Comparison of ENCODE assay signal across 8 mouse cellular contexts in genomic region chr13:47666956-47667701, GRCm38 (mm10).
DNase-seq lines count a peak whose midpoint lies in the region; ATAC-seq and TF ChIP-seq lines count a peak whose summit lies in the region.

No protein-coding gene starts in this region.

- H3K36me3 ChIP-seq in lung, embryonic 14.5 days (ENCODE audit: insufficient read depth): no peaks in the 10 kb centered on the region

- intact Hi-C loops in heart, postnatal 36 days (cut with DNase I): loop anchor here (1.0 kb wide), 2 partner anchors 606 to 797 kb away; no protein-coding TSS in a partner anchor

- ATAC-seq in frontal cortex, adult (ENCODE audit: low TSS enrichment): peak; percentile 81
- ATAC-seq in lung, embryonic 14.5 days (ENCODE audit: insufficient read depth): peak; percentile 77

- peak overlapping the region; percentile 39 for H3K4me2 ChIP-seq in lung, embryonic 14.5 days

- no peak overlapping the region for H3K4me3 ChIP-seq in lung, embryonic 14.5 days (ENCODE audit: low read depth, low read length)

- peak; percentile 94 for TF ChIP-seq CTCF in lung, embryonic 14.5 days (IDR thresholded peaks at IDR 0.05; ENCODE audit: low read depth)

- H3K9me3 ChIP-seq in lung, embryonic 14.5 days (ENCODE audit: low read depth, low read length): no peaks in the 10 kb centered on the region

- peak; percentile 93 for DNase-seq in NIH3T3 (ENCODE audit: low read depth)
- DNase-seq in cerebellum, adult 9-10 months: peak; percentile 74
- peak; percentile 85 to 91 for DNase-seq in heart, postnatal 36 days
- peak; percentile 75 to 93 for DNase-seq in layer of hippocampus, adult 18-20 months (ENCODE audit: low spot score in 2 of 2)
- peak; percentile 98 for DNase-seq in lung, embryonic 14.5 days
- DNase-seq in retina, embryonic 14.5 days (ENCODE audit: low spot score): peak; percentile 96
- peak; percentile 89 for DNase-seq in urinary bladder, postnatal 10 days (ENCODE audit: low spot score)

- H3K27me3 ChIP-seq in lung, embryonic 14.5 days (ENCODE audit: insufficient read depth, low read length): no peaks in the 10 kb centered on the region

- H3K27ac ChIP-seq in lung, embryonic 14.5 days (ENCODE audit: low read depth): no peak overlapping the region

- H3K9ac ChIP-seq in lung, embryonic 14.5 days: no peak overlapping the region

- H3K4me1 ChIP-seq in lung, embryonic 14.5 days (ENCODE audit: insufficient read depth): no peaks in the 10 kb centered on the region

- WGBS in lung, embryonic 14.5 days: 29% methylated on average over 13 of the region's 13 CpGs
